ENCODE assay signal across 27 mouse cellular contexts in genomic region chr7:46723849-46724248, GRCm38 (mm10). TPM values are rescaled to one million over a fixed set of nuclear protein-coding genes. Genes with fewer than 3 reads are reported as not detected.
DNase-seq lines count a peak whose midpoint lies in the region; ATAC-seq and TF ChIP-seq lines count a peak whose summit lies in the region.
"Had no signal": no experiment of that assay in that cellular context is flagged by ENCODE, and none has a peak within 500 bp of the region (broad histone marks: within the 10 kb centered on the region; RNA-seq: fewer than 3 reads in every experiment).

No protein-coding gene starts in this region.

- WGBS in liver, adult 2 months = 41% methylated on average over 3 of the region's 3 CpGs
- 71% methylated on average over 3 of the region's 3 CpGs for WGBS in liver, embryonic 11.5 days
- WGBS in kidney, embryonic 15.5 days = 68% methylated on average over 3 of the region's 3 CpGs
- WGBS in hindbrain, embryonic 13.5 days = 96% methylated on average over 3 of the region's 3 CpGs

- no peak overlapping the region for H3K27ac ChIP-seq in liver, adult 2 months (replicated peaks; ENCODE audit: insufficient read depth, low read depth, low read length)
- H3K27ac ChIP-seq in liver, embryonic 11.5 days (ENCODE audit: low read depth, low read length) = no peak overlapping the region
- H3K27ac ChIP-seq in kidney, embryonic 15.5 days = peak overlapping the region; percentile 29
- no peak overlapping the region for H3K27ac ChIP-seq in hindbrain, embryonic 13.5 days
- H3K27ac ChIP-seq: embryonic facial prominence, embryonic 12.5 days; limb, embryonic 12.5 days; midbrain, embryonic 12.5 days; neural tube, embryonic 12.5 days had no signal

- ATAC-seq in liver, embryonic 11.5 days (replicated peaks; ENCODE audit: low FRiP score) = no peak
- ATAC-seq in kidney, embryonic 15.5 days (replicated peaks; ENCODE audit: low FRiP score) = peak; percentile 22; the same call in 1 of the 2 replicates
- ATAC-seq in hindbrain, embryonic 13.5 days (ENCODE audit: low FRiP score) = no peak
- ATAC-seq: forebrain, embryonic 14.5 days; hindbrain, embryonic 16.5 days had no signal

- peaks cover 4% of the 10 kb centered on the region for H3K36me3 ChIP-seq in liver, adult 2 months (ENCODE audit: control insufficient read depth, insufficient read depth, low read length)
- no peaks in the 10 kb centered on the region for H3K36me3 ChIP-seq in liver, embryonic 11.5 days (ENCODE audit: control insufficient read depth, insufficient read depth, low read length)
- H3K36me3 ChIP-seq in kidney, embryonic 15.5 days = no peaks in the 10 kb centered on the region
- H3K36me3 ChIP-seq in hindbrain, embryonic 13.5 days = no peaks in the 10 kb centered on the region
- H3K36me3 ChIP-seq: embryonic facial prominence, embryonic 12.5 days; limb, embryonic 12.5 days; midbrain, embryonic 12.5 days; neural tube, embryonic 12.5 days had no signal

- H3K4me3 ChIP-seq in liver, adult 2 months (ENCODE audit: insufficient read depth, low read depth, low read length) = no peak overlapping the region
- H3K4me3 ChIP-seq in liver, embryonic 11.5 days (ENCODE audit: low read depth, low read length) = no peak overlapping the region
- no peak overlapping the region for H3K4me3 ChIP-seq in kidney, embryonic 15.5 days (replicated peaks)
- no peak overlapping the region for H3K4me3 ChIP-seq in hindbrain, embryonic 13.5 days
- H3K4me3 ChIP-seq: embryonic facial prominence, embryonic 12.5 days; erythroblast, embryonic 14.5 days; limb, embryonic 12.5 days; midbrain, embryonic 12.5 days; neural tube, embryonic 12.5 days had no signal

- no peak overlapping the region for H3K4me2 ChIP-seq in liver, embryonic 11.5 days
- no peak overlapping the region for H3K4me2 ChIP-seq in kidney, embryonic 15.5 days
- no peak overlapping the region for H3K4me2 ChIP-seq in hindbrain, embryonic 13.5 days
- H3K4me2 ChIP-seq: embryonic facial prominence, embryonic 12.5 days; limb, embryonic 12.5 days; midbrain, embryonic 12.5 days; neural tube, embryonic 12.5 days had no signal

- H3K4me1 ChIP-seq in liver, adult 2 months (ENCODE audit: control insufficient read depth, insufficient read depth, low read length) = peaks cover 15% of the 10 kb centered on the region
- no peaks in the 10 kb centered on the region; the same call in 1 of the 2 replicates for H3K4me1 ChIP-seq in liver, embryonic 11.5 days (replicated peaks; ENCODE audit: control insufficient read depth, insufficient read depth, low read length)
- peaks cover 9% of the 10 kb centered on the region; the same call in 1 of the 2 replicates for H3K4me1 ChIP-seq in kidney, embryonic 15.5 days
- no peaks in the 10 kb centered on the region for H3K4me1 ChIP-seq in hindbrain, embryonic 13.5 days (replicated peaks)
- H3K4me1 ChIP-seq: embryonic facial prominence, embryonic 12.5 days; limb, embryonic 12.5 days; midbrain, embryonic 12.5 days; neural tube, embryonic 12.5 days had no signal

- TF ChIP-seq CTCF in liver, adult 2 months (IDR thresholded peaks at IDR 0.05; ENCODE audit: low read depth, low read length) = no peak

- H3K27me3 ChIP-seq in liver, adult 2 months (ENCODE audit: control insufficient read depth, insufficient read depth, low read length) = no peaks in the 10 kb centered on the region
- no peaks in the 10 kb centered on the region for H3K27me3 ChIP-seq in liver, embryonic 11.5 days (replicated peaks; ENCODE audit: control insufficient read depth, insufficient read depth, low read length)
- H3K27me3 ChIP-seq in kidney, embryonic 15.5 days = no peaks in the 10 kb centered on the region
- peaks cover 15% of the 10 kb centered on the region for H3K27me3 ChIP-seq in hindbrain, embryonic 13.5 days
- H3K27me3 ChIP-seq: embryonic facial prominence, embryonic 12.5 days; neural tube, embryonic 12.5 days had no signal

- peak; percentile 44 for DNase-seq in liver, adult 2 months (ENCODE audit: extremely low read depth, low read depth, low spot score)
- no peak for DNase-seq in liver, embryonic 11.5 days (ENCODE audit: low spot score)
- DNase-seq in kidney, postnatal 4 days = peak; percentile 17 to 40
- DNase-seq in yolk sac, embryonic 10.5 days (ENCODE audit: low spot score) = peak; percentile 63
- DNase-seq in cerebellum, postnatal 36 days = no peak
- no peak for DNase-seq in right cerebral cortex, postnatal 14 days
- DNase-seq: cerebellum, adult 9-10 months; gastrocnemius, postnatal 14 days; heart, adult 18-20 months; heart, postnatal 36 days had no signal

- H3K9me3 ChIP-seq in liver, embryonic 11.5 days (ENCODE audit: control insufficient read depth, low read length) = no peaks in the 10 kb centered on the region
- no peaks in the 10 kb centered on the region for H3K9me3 ChIP-seq in kidney, embryonic 15.5 days (replicated peaks)
- H3K9me3 ChIP-seq in hindbrain, embryonic 13.5 days = no peaks in the 10 kb centered on the region
- H3K9me3 ChIP-seq: embryonic facial prominence, embryonic 12.5 days; limb, embryonic 12.5 days; midbrain, embryonic 12.5 days; neural tube, embryonic 12.5 days had no signal

- TF ChIP-seq POLR2A in liver, adult 2 months (IDR thresholded peaks at IDR 0.05; ENCODE audit: extremely low read depth, insufficient read depth, low read length) = no peak

- no peak overlapping the region for H3K9ac ChIP-seq in liver, adult 2 months (ENCODE audit: low read depth, low read length)
- no peak overlapping the region for H3K9ac ChIP-seq in liver, embryonic 11.5 days (ENCODE audit: low read depth, low read length)
- H3K9ac ChIP-seq in kidney, embryonic 15.5 days = no peak overlapping the region
- H3K9ac ChIP-seq in hindbrain, embryonic 13.5 days = no peak overlapping the region
- H3K9ac ChIP-seq: embryonic facial prominence, embryonic 12.5 days; limb, embryonic 12.5 days; midbrain, embryonic 12.5 days; neural tube, embryonic 12.5 days had no signal

- H3K79me2 ChIP-seq in liver, adult 2 months (ENCODE audit: control insufficient read depth, insufficient read depth, low read length) = no peaks in the 10 kb centered on the region

RNA-seq across cellular contexts. Expression of gene Saa3, which starts 8.3 kb away (rescaled TPM):
- 7.8 and 10.1 TPM in 2 replicates for total RNA-seq in liver, adult 2 months (2014; rRNA removed)
- 3.5 and 3.8 TPM in 2 replicates for polyA plus RNA-seq in liver, adult 2 months (2012; rRNA removed)
- polyA plus RNA-seq in liver, embryonic 11.5 days (2014; fragmentation: Nextera tagmentation; extraction: Ambion mirVana) = 0.29 and 0.78 TPM in 2 replicates
- 0.42 and 0.55 TPM in 2 replicates for polyA plus RNA-seq in kidney, embryonic 15.5 days (2015; fragmentation: Nextera tagmentation; extraction: Ambion mirVana)
- 0.35 TPM in 1 of 2 replicates, not detected in the other for polyA plus RNA-seq in hindbrain, embryonic 13.5 days (2015; fragmentation: Nextera tagmentation; extraction: Ambion mirVana)
- total RNA-seq: gastrocnemius, postnatal 14 days; layer of hippocampus, postnatal 14 days; monocyte, adult 5-6 weeks had no signal
- polyA plus RNA-seq: cortical plate, adult 2 months; erythroblast, embryonic 14.5 days; heart, embryonic 14.5 days; neural tube, embryonic 12.5 days had no signal

RNA-seq across cellular contexts. Expression of gene Saa4, which starts 8.6 kb away (rescaled TPM):
- 74.2 and 103 TPM in 2 replicates for total RNA-seq in liver, adult 2 months (2014; rRNA removed)
- polyA plus RNA-seq in liver, adult 2 months (2012; rRNA removed) = 80.9 and 90.4 TPM in 2 replicates
- polyA plus RNA-seq in liver, embryonic 11.5 days (2014; fragmentation: Nextera tagmentation; extraction: Ambion mirVana) = 5.7 and 6.1 TPM in 2 replicates
- 0.23 TPM in 1 of 2 replicates, not detected in the other for polyA plus RNA-seq in kidney, embryonic 15.5 days (2015; fragmentation: Nextera tagmentation; extraction: Ambion mirVana)
- polyA plus RNA-seq in hindbrain, embryonic 13.5 days (2015; fragmentation: Nextera tagmentation; extraction: Ambion mirVana) = not detected in 2 replicates
- total RNA-seq: adrenal gland, adult 18-20 months; gastrocnemius, postnatal 14 days; heart, adult 18-20 months; heart, postnatal 36 days; layer of hippocampus, postnatal 14 days; megakaryocyte progenitor cell, adult 5-6 weeks; monocyte, adult 5-6 weeks had no signal
- polyA plus RNA-seq: cortical plate, adult 2 months; embryonic facial prominence, embryonic 12.5 days; erythroblast, embryonic 14.5 days; forebrain, embryonic 14.5 days; heart, embryonic 14.5 days; hindbrain, embryonic 16.5 days; limb, embryonic 12.5 days; lung, embryonic 16.5 days; midbrain, embryonic 12.5 days; neural tube, embryonic 12.5 days had no signal

RNA-seq across cellular contexts. Expression of gene Saal1, which starts 13.4 kb away (rescaled TPM):
- total RNA-seq in liver, adult 2 months (2014; rRNA removed) = 2.8 and 2.9 TPM in 2 replicates
- 2.5 and 2.7 TPM in 2 replicates for polyA plus RNA-seq in liver, adult 2 months (2012; rRNA removed)
- 30.7 and 32.7 TPM in 2 replicates for polyA plus RNA-seq in liver, embryonic 11.5 days (2014; fragmentation: Nextera tagmentation; extraction: Ambion mirVana)
- polyA plus RNA-seq in kidney, embryonic 15.5 days (2015; fragmentation: Nextera tagmentation; extraction: Ambion mirVana) = 32.6 and 33.6 TPM in 2 replicates
- polyA plus RNA-seq in hindbrain, embryonic 13.5 days (2015; fragmentation: Nextera tagmentation; extraction: Ambion mirVana) = 16.1 and 17.6 TPM in 2 replicates

RNA-seq across cellular contexts. Expression of gene Saa1, which starts 18.9 kb away (rescaled TPM):
- total RNA-seq in liver, adult 2 months (2014; rRNA removed) = 18.9 and 23.7 TPM in 2 replicates
- polyA plus RNA-seq in liver, adult 2 months (2012; rRNA removed) = 22.0 and 30.0 TPM in 2 replicates
- 0.90 and 1.1 TPM in 2 replicates for polyA plus RNA-seq in liver, embryonic 11.5 days (2014; fragmentation: Nextera tagmentation; extraction: Ambion mirVana)
- polyA plus RNA-seq in kidney, embryonic 15.5 days (2015; fragmentation: Nextera tagmentation; extraction: Ambion mirVana) = 2.6 and 2.9 TPM in 2 replicates
- not detected in 2 replicates for polyA plus RNA-seq in hindbrain, embryonic 13.5 days (2015; fragmentation: Nextera tagmentation; extraction: Ambion mirVana)
- total RNA-seq: adrenal gland, adult 18-20 months; heart, adult 18-20 months; heart, postnatal 36 days; layer of hippocampus, postnatal 14 days; megakaryocyte progenitor cell, adult 5-6 weeks; monocyte, adult 5-6 weeks had no signal
- polyA plus RNA-seq: cortical plate, adult 2 months; erythroblast, embryonic 14.5 days; forebrain, embryonic 14.5 days; heart, embryonic 14.5 days; midbrain, embryonic 12.5 days had no signal

RNA-seq across cellular contexts. Expression of gene Saa2, which starts 27.7 kb away (rescaled TPM):
- total RNA-seq in liver, adult 2 months (2014; rRNA removed) = 16.0 and 25.5 TPM in 2 replicates
- polyA plus RNA-seq in liver, adult 2 months (2012; rRNA removed) = 12.5 and 13.3 TPM in 2 replicates
- polyA plus RNA-seq in liver, embryonic 11.5 days (2014; fragmentation: Nextera tagmentation; extraction: Ambion mirVana) = 1.2 TPM in 1 of 2 replicates, not detected in the other
- 0.68 TPM in 1 of 2 replicates, not detected in the other for polyA plus RNA-seq in kidney, embryonic 15.5 days (2015; fragmentation: Nextera tagmentation; extraction: Ambion mirVana)
- not detected in 2 replicates for polyA plus RNA-seq in hindbrain, embryonic 13.5 days (2015; fragmentation: Nextera tagmentation; extraction: Ambion mirVana)
- total RNA-seq: adrenal gland, adult 18-20 months; heart, adult 18-20 months; heart, postnatal 36 days; layer of hippocampus, postnatal 14 days; megakaryocyte progenitor cell, adult 5-6 weeks; monocyte, adult 5-6 weeks had no signal
- polyA plus RNA-seq: cortical plate, adult 2 months; embryonic facial prominence, embryonic 12.5 days; erythroblast, embryonic 14.5 days; forebrain, embryonic 14.5 days; heart, embryonic 14.5 days; lung, embryonic 16.5 days; midbrain, embryonic 12.5 days; neural tube, embryonic 12.5 days; stomach, embryonic 16.5 days had no signal

Comparison
In these comparisons a context has a peak if more than half of its experiments do, and no peak if none do; other contexts are left out.
1. DNase-seq: peak in liver, adult 2 months (single experiment), kidney, postnatal 4 days (2 of 2) and yolk sac, embryonic 10.5 days (single experiment); none in liver, embryonic 11.5 days (single experiment), cerebellum, postnatal 36 days (0 of 2) and right cerebral cortex, postnatal 14 days (single experiment).
2. RNA of gene Saa4, which starts 8.6 kb away (polyA plus RNA-seq): 80.9 to 90.4 TPM in liver, adult 2 months; 5.7 to 6.1 TPM in liver, embryonic 11.5 days, 0.23 TPM in kidney, embryonic 15.5 days and not detected in hindbrain, embryonic 13.5 days; every median in the first group is over 10 times any median in the second.